Mouse (Mus musculus): Measurements from ENCODE around the gene Esyt2. TPM values are rescaled to one million over a fixed set of nuclear protein-coding genes. Genes with fewer than 3 reads are reported as not detected.

Gene Esyt2
- polyA plus RNA-seq, 1 experiment from 2014 or later, result 20.9 TPM

- 1% methylated on average over 55 of the region's 55 CpGs for WGBS
- no peaks in the 10 kb centered on the region for H3K9me3 ChIP-seq (replicated peaks)
- H3K4me1 ChIP-seq, result peaks cover 9% of the 10 kb centered on the region
- no peaks in the 10 kb centered on the region for H3K36me3 ChIP-seq
- peak; percentile 77 for ATAC-seq (ENCODE audit: low FRiP score)
- no peaks in the 10 kb centered on the region for H3K27me3 ChIP-seq
- H3K27ac ChIP-seq, result peak overlapping the region; percentile 97
- peak overlapping the region; percentile 99 for H3K4me2 ChIP-seq (replicated peaks)
- peak overlapping the region; percentile 83 for H3K4me3 ChIP-seq
- H3K9ac ChIP-seq, result peak overlapping the region; percentile 91
Measured at GRCm38 (mm10) chr12:116281427-116282281, 658 bp downstream of the Esyt2 start.

DNA sequence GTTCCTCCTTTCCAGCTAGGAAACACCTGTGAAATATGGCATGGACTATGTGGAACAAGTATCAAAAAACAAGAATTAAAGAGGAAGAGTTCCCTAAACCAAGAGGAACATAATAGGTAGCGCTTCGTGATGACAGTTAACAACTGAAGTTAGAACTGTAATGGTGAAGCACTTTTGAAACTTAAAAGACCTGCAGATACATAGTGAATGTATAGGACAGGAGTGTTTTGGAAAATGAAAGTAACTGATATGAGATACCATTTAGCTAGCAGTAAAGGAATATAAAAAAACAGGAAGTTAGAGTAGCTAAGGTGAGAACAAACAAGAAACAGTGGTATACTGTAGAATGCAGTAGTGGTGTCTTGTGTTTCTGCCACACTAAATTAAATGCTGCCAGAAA lies 1.9 kb downstream of the Esyt2 start:
- H3K36me3 ChIP-seq, result no peaks in the 10 kb centered on the region
- peaks cover 9% of the 10 kb centered on the region for H3K4me1 ChIP-seq
- no peak for ATAC-seq (ENCODE audit: low FRiP score)
- H3K9me3 ChIP-seq (replicated peaks), result no peaks in the 10 kb centered on the region
- H3K4me3 ChIP-seq, result no peak overlapping the region
- H3K4me2 ChIP-seq (replicated peaks), result no peak overlapping the region
- no peak overlapping the region for H3K27ac ChIP-seq
- H3K27me3 ChIP-seq, result no peaks in the 10 kb centered on the region
- WGBS, result 93% methylated on average over 2 of the region's 2 CpGs
- no peak overlapping the region for H3K9ac ChIP-seq

GRCm38 (mm10) chr12:116283511-116283910 lies 2.5 kb downstream of the Esyt2 start:
- Histone ChIP-seq H3K4me2 (replicated peaks) (no peak overlapping the region), H3K4me3 (no peak overlapping the region), H3K4me1 (peaks cover 9% of the 10 kb centered on the region), H3K9me3 (replicated peaks) (no peaks in the 10 kb centered on the region), H3K36me3 (no peaks in the 10 kb centered on the region), H3K27me3 (no peaks in the 10 kb centered on the region), H3K9ac (no peak overlapping the region), H3K27ac (no peak overlapping the region)
- WGBS, result 92% methylated on average over 2 of the region's 2 CpGs
- ATAC-seq (ENCODE audit: low FRiP score), result no peak

GRCm38 (mm10) chr12:116293185-116293584 lies 12.2 kb downstream of the Esyt2 start:
- Histone ChIP-seq H3K4me2 (replicated peaks) (no peak overlapping the region), H3K36me3 (no peaks in the 10 kb centered on the region), H3K9ac (no peak overlapping the region), H3K9me3 (replicated peaks) (no peaks in the 10 kb centered on the region), H3K27me3 (no peaks in the 10 kb centered on the region), H3K27ac (no peak overlapping the region), H3K4me3 (no peak overlapping the region), H3K4me1 (no peaks in the 10 kb centered on the region)
- WGBS, result 84% methylated on average over 2 of the region's 2 CpGs
- no peak for ATAC-seq (ENCODE audit: low FRiP score)

- ATAC-seq (ENCODE audit: low FRiP score), result no peak
- H3K36me3 ChIP-seq, result no peaks in the 10 kb centered on the region
Measured at GRCm38 (mm10) chr12:116293599-116294292, 12.8 kb downstream of the Esyt2 start.

GRCm38 (mm10) chr12:116299906-116300305 lies 18.9 kb downstream of the Esyt2 start:
- Histone ChIP-seq H3K4me1 (no peaks in the 10 kb centered on the region), H3K4me2 (replicated peaks) (no peak overlapping the region), H3K27ac (no peak overlapping the region), H3K9me3 (replicated peaks) (no peaks in the 10 kb centered on the region), H3K4me3 (no peak overlapping the region), H3K27me3 (no peaks in the 10 kb centered on the region), H3K36me3 (no peaks in the 10 kb centered on the region), H3K9ac (no peak overlapping the region)
- ATAC-seq (ENCODE audit: low FRiP score), result no peak
- WGBS, result 93% methylated on average over 2 of the region's 2 CpGs

More at GRCm38 (mm10) chr12:116293599-116294292, 12.8 kb downstream of the Esyt2 start:
- Histone ChIP-seq H3K9me3 (replicated peaks) (no peaks in the 10 kb centered on the region), H3K4me2 (replicated peaks) (no peak overlapping the region), H3K4me3 (no peak overlapping the region), H3K27me3 (no peaks in the 10 kb centered on the region), H3K9ac (no peak overlapping the region), H3K27ac (no peak overlapping the region), H3K4me1 (no peaks in the 10 kb centered on the region)
- 88% methylated on average over 4 of the region's 4 CpGs for WGBS

DNA sequence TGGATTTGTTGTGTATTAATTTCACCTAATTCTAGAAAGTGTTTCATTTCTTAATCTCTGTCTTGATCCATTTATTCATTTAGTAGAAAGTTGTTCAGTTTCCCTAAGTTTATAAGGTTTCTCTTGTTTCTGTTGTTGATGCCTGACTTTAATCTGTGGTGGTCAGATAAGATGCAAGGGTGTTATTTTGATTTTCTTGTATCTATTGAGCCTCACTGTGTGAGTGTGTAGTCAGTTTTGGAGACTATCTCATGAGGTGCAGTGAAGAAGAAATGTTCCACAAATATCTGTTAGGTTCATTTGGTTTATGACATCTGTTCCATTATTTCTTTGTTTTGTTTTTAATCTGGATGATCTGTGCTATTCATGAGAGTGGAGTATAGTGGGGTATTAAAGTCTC lies 21.2 kb downstream of the Esyt2 start:
- Histone ChIP-seq H3K4me1 (no peaks in the 10 kb centered on the region), H3K27me3 (no peaks in the 10 kb centered on the region)

DNA sequence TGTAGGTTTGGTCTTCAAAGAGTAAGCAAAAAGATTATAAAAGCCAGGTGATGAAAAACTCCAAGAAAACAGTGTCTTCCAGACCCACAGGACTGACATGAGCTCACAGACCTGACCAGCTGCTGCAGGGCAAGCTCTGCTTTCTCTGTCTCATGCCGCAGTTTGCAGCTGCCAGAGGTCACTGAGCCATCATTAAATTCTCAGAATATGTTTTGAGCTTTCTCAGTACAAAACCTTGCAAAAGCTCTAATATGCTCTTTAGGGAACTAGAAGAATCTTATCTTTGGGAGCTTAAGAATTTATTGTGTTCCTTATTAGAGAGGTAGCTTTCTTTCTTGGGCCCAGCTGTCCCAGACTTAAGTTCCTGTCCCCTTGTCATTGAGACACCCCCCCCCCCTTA lies 25.0 kb downstream of the Esyt2 start:
- Histone ChIP-seq H3K9me3 (replicated peaks) (no peaks in the 10 kb centered on the region), H3K36me3 (no peaks in the 10 kb centered on the region), H3K4me1 (no peaks in the 10 kb centered on the region), H3K27ac (no peak overlapping the region), H3K27me3 (no peaks in the 10 kb centered on the region), H3K9ac (no peak overlapping the region), H3K4me2 (replicated peaks) (no peak overlapping the region), H3K4me3 (no peak overlapping the region)
- 71% methylated on average over 1 of the region's 1 CpGs for WGBS
- no peak for ATAC-seq (ENCODE audit: low FRiP score)

More for the DNA sequence above, 21.2 kb downstream of the Esyt2 start:
- H3K27ac ChIP-seq, result no peak overlapping the region
- H3K36me3 ChIP-seq, result no peaks in the 10 kb centered on the region
- no peak overlapping the region for H3K4me3 ChIP-seq
- ATAC-seq (ENCODE audit: low FRiP score), result no peak
- no peak overlapping the region for H3K4me2 ChIP-seq (replicated peaks)
- H3K9ac ChIP-seq, result no peak overlapping the region
- no peaks in the 10 kb centered on the region for H3K9me3 ChIP-seq (replicated peaks)

- Histone ChIP-seq H3K4me1 (no peaks in the 10 kb centered on the region), H3K4me2 (replicated peaks) (no peak overlapping the region), H3K36me3 (no peaks in the 10 kb centered on the region), H3K4me3 (no peak overlapping the region), H3K9ac (no peak overlapping the region), H3K27me3 (no peaks in the 10 kb centered on the region), H3K27ac (no peak overlapping the region), H3K9me3 (replicated peaks) (no peaks in the 10 kb centered on the region)
- no peak for ATAC-seq (ENCODE audit: low FRiP score)
- 95% methylated on average over 3 of the region's 3 CpGs for WGBS
Measured at GRCm38 (mm10) chr12:116307870-116308269, 26.9 kb downstream of the Esyt2 start.

DNA sequence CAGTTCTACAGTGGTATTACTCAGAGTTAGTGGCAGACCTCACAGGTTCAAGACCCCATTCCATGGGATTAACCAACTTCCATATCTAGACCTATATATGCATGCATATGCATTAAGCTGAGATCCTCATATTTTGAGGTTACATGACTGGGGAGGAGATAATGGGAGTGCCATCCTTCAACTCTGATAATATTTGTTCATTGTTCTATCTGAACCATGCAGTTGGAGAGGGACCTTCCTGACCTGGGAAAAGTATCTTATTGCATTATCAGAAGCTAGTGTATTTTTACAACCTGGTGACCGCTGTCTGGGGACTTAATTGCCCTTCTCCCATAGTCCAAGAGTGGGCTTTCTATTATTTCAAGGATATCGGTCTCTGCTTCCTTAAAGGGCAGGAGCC lies 27.6 kb downstream of the Esyt2 start:
- 87% methylated on average over 2 of the region's 2 CpGs for WGBS

DNA sequence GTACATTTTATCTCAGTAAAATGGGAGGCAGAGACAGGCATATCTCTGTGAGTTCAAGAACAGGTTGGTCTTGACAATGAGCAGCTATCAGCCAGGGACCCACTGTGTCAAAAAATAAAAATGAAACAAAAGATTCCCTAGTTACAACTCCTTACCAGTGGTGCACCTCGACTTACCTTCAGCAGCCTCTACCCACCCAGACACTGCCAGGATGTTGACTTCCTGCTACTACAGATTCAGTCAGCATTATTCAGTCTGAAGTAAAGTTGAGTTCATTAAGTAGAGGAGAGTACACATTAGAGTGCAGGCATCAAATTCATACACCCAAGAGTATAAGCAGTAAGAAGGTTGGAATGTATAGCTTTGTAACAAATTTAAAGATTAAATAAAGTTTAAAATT lies 32.8 kb downstream of the Esyt2 start:
- Histone ChIP-seq H3K4me3 (no peak overlapping the region), H3K36me3 (no peaks in the 10 kb centered on the region), H3K27ac (no peak overlapping the region), H3K27me3 (no peaks in the 10 kb centered on the region), H3K4me1 (no peaks in the 10 kb centered on the region), H3K4me2 (replicated peaks) (no peak overlapping the region), H3K9ac (no peak overlapping the region), H3K9me3 (replicated peaks) (no peaks in the 10 kb centered on the region)
- WGBS, result 88% methylated on average over 1 of the region's 1 CpGs
- ATAC-seq (ENCODE audit: low FRiP score), result no peak

More for the DNA sequence above, 27.6 kb downstream of the Esyt2 start:
- no peak for ATAC-seq (ENCODE audit: low FRiP score)
- Histone ChIP-seq H3K4me2 (replicated peaks) (no peak overlapping the region), H3K36me3 (no peaks in the 10 kb centered on the region), H3K27ac (no peak overlapping the region), H3K4me1 (no peaks in the 10 kb centered on the region), H3K9me3 (replicated peaks) (no peaks in the 10 kb centered on the region), H3K4me3 (no peak overlapping the region), H3K27me3 (no peaks in the 10 kb centered on the region), H3K9ac (no peak overlapping the region)

DNA sequence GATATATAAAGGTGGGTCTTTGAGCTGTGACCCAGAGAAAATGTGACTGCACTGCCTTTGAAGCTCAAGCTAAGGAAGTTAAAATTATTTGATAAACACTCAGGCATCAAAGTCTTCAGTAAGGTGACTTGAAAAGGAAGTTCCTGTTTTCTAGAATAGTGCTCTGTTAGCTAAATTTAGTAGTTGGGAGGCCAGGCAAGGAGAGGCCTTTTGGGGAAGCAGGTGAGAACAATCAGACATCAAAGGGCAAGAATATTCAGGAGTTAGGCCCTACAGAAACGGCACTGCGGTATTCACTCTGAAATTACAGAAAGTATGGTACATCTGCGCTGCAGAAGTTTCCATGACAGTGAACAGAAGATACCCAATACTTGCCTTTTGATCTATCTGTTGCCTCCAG lies 34.5 kb downstream of the Esyt2 start:
- WGBS, result 83% methylated on average over 3 of the region's 3 CpGs
- Histone ChIP-seq H3K27ac (no peak overlapping the region), H3K9me3 (replicated peaks) (no peaks in the 10 kb centered on the region), H3K36me3 (no peaks in the 10 kb centered on the region), H3K4me2 (replicated peaks) (no peak overlapping the region), H3K4me3 (no peak overlapping the region), H3K27me3 (no peaks in the 10 kb centered on the region), H3K9ac (no peak overlapping the region), H3K4me1 (no peaks in the 10 kb centered on the region)
- no peak for ATAC-seq (ENCODE audit: low FRiP score)

DNA sequence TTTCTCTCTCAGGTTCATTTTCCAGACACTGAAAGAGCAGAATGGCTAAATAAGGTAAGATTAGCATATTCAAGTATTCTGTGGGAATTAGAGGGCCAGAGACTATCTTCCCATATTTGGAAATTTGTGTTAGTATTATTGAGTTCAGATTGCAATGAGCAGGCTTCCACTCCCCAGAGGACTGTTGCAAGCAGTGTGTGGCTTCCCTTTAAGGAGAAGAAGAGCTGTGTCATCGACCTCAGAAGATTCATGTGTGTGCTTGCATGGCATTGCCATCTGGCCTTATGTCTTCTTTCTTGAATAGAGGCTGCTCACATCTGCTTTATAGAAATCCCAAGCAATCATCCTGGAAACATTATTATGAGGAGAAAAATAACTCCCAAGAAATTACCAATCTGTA lies 36.8 kb downstream of the Esyt2 start:
- Histone ChIP-seq H3K9me3 (replicated peaks) (no peaks in the 10 kb centered on the region), H3K4me3 (no peak overlapping the region), H3K27me3 (no peaks in the 10 kb centered on the region), H3K27ac (no peak overlapping the region), H3K9ac (no peak overlapping the region), H3K4me1 (no peaks in the 10 kb centered on the region), H3K4me2 (replicated peaks) (no peak overlapping the region), H3K36me3 (no peaks in the 10 kb centered on the region)
- no peak for ATAC-seq (ENCODE audit: low FRiP score)
- WGBS, result 82% methylated on average over 1 of the region's 1 CpGs

Measured in hindbrain, embryonic 12.5 days (tissue).